Mouse (Mus musculus): ENCODE measurements around the gene Atrnl1.

DNA sequence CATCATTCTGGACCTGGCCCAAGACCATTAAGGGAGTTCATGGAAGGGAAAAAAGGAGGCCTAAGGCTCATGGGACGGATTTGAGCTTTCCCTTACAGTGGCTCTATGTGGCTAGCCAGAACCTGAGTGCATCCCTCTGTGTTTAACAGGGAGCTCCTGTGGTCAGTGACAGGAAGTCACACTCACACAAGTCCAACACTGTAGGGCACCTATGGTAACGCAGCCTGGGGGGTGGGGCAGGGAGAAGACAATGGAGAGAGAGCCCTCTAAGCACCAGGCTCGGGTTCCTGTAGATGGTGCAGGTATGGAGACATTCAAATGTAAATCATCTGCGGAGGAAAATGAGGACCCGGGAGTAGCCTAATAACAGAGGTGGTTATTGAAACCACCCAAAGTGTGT lies 501.3 kb downstream of the Atrnl1 start:
- no peak for TF ChIP-seq POLR2A (IDR thresholded peaks at IDR 0.05; ENCODE audit: insufficient read depth, low read depth, low read length)
- no peak for TF ChIP-seq CTCF (IDR thresholded peaks at IDR 0.05; ENCODE audit: insufficient read depth, low read depth, low read length)
